Mouse (Mus musculus): ENCODE measurements around the gene Angel2.

DNA sequence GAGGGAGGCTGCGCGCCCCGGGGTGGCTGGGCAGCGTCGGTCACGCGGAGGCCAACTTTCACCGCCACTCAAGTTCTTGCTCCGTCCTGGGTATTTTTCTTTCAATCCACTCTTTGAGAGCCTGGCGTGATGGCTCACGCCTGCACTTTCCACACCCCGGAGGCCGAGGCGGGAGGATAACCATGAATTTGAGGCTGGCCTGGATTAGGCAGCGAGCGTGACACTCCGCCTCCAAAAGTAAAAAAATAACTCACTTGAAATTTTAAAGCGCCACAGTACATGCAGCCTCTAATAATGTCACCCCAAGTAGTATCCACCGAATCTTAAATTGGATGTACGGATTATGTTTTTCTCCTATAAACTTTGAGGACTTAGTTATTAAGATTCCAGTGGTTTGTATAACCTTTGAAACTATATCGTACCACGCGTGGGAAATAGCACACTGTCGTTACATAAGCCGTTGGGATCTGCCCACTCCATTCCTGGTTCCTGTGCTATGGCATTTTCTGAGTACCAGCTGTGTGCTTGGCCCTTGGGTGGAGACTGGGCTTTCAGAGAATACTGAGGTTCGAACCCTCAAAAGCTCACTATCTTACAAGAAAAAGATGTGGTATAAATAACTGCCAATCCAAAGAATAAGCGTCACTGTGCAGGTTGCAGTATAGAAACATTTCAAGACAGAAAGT is 4.2 kb downstream of the Angel2 start:
- TF ChIP-seq CHD2 (IDR thresholded peaks at IDR 0.05; ENCODE audit: low read length) (no peak), MXI1 (IDR thresholded peaks at IDR 0.05; ENCODE audit: low read depth, low read length) (peak; percentile 50; the same call in 1 of the 2 replicates), E2F4 (IDR thresholded peaks at IDR 0.05; ENCODE audit: borderline replicate concordance, low read depth, low read length) (no peak), ZC3H11A (IDR thresholded peaks at IDR 0.05; ENCODE audit: low read depth, low read length) (no peak), HCFC1 (IDR thresholded peaks at IDR 0.05; ENCODE audit: low read depth, low read length) (peak; percentile 48; the same call in 1 of the 2 replicates), CTCF (IDR thresholded peaks at IDR 0.05 in 2 of 3, conservative IDR thresholded peaks at IDR 0.05 in 1 of 3; ENCODE audit: control insufficient read depth in 1 of 3, insufficient read depth in 1 of 3, low read depth in 2 of 3, low read length in 3 of 3, poor library complexity in 1 of 3, severe bottlenecking in 1 of 3) (no peak), USF1 (IDR thresholded peaks at IDR 0.05; ENCODE audit: low read depth, low read length) (no peak), MYC (IDR thresholded peaks at IDR 0.05; ENCODE audit: low read depth, low read length) (0 out of 2 replicates have a peak, but pooled peaks have one; percentile 18), POLR2A (IDR thresholded peaks at IDR 0.05; ENCODE audit: control insufficient read depth in 1 of 2, insufficient read depth in 1 of 2, low read depth in 1 of 2, low read length in 2 of 2, poor library complexity in 1 of 2) (no peak; a peak in 1 of 4 replicates), ZMIZ1 (IDR thresholded peaks at IDR 0.05; ENCODE audit: low read depth, low read length) (no peak), MAX (IDR thresholded peaks at IDR 0.05; ENCODE audit: low read length) (no peak), USF2 (IDR thresholded peaks at IDR 0.05; ENCODE audit: borderline replicate concordance in 1 of 2, insufficient read depth in 1 of 2, low read depth in 1 of 2, low read length in 2 of 2) (no peak), POLR2AphosphoS2 (IDR thresholded peaks at IDR 0.05; ENCODE audit: low read length) (no peak), CHD1 (IDR thresholded peaks at IDR 0.05; ENCODE audit: low read depth, low read length) (no peak)

Data from MEL (cell line).